Mouse (Mus musculus): ENCODE data around the gene Mdga1.

Mdga1 gene

GRCm38 (mm10) chr17:29841781-29842690, 127.9 kb downstream of the Mdga1 start:
- peak; percentile 44 to 60 for DNase-seq

DNA sequence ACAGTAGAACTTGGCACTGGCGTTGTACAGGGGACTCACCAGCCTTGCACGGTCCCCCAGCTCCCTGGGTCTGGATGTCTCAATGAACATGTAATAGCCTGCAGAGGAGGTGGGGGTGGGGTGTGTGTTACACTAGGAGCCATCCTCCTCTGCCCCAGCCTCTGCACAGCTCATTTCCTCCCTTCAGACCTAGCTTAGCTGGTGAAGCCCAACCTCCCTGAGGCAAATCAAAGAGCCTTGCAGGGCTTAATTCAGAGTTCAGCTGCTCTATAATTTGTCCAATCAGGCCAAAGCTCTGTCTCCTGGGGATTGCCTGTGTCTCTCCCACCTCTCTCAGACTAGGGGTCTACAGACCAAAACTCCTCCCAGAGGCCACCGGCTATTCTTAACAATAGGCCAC, 131.9 kb downstream of the Mdga1 start:
- no peak for DNase-seq

GRCm38 (mm10) chr17:29837441-29837840, 132.4 kb downstream of the Mdga1 start:
- DNase-seq, result no peak

DNA sequence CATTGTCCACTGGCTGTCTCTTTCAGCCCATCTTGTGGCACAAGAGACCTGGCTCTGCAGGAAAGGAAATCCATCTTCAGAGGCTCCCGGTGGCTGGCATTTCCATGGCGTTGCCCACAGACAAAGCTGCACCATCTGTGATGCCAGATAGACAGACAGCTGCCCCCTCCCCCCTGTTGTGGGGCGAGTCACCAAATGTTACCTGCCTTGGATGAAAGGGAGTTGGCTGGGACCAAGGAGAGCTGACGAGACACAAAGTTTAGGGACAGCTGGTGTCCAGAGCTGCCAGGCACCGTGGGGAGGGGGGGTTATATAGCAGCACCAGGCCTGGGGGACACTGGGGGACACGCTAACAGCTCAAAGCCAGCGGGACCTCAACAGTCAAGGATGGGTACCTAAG, 135.1 kb downstream of the Mdga1 start:
- no peak for DNase-seq

DNA sequence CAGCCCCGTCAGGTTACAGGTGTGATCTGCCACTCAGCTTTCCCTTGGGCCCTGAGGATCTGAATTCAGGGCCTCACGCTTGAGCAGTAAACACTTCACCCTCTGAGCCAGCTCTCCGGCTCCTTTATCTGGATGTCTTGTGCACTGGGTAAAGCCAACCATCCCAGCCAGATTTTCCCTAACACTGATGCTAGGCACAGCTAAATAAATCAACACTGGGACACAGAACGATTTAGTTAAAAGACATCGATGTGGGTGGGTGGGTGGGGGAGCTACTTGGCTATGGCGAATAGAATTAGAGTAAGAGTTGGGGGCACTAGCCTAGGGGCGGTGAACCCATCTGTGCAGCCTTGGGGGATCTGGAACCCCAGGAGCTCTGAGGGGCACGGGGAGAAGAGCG, 135.6 kb downstream of the Mdga1 start:
- DNase-seq, result no peak

GRCm38 (mm10) chr17:29831696-29832095, 138.2 kb downstream of the Mdga1 start:
- DNase-seq, result no peak

- no peak for DNase-seq
Observed at GRCm38 (mm10) chr17:29829136-29829535, 140.8 kb downstream of the Mdga1 start.

DNA sequence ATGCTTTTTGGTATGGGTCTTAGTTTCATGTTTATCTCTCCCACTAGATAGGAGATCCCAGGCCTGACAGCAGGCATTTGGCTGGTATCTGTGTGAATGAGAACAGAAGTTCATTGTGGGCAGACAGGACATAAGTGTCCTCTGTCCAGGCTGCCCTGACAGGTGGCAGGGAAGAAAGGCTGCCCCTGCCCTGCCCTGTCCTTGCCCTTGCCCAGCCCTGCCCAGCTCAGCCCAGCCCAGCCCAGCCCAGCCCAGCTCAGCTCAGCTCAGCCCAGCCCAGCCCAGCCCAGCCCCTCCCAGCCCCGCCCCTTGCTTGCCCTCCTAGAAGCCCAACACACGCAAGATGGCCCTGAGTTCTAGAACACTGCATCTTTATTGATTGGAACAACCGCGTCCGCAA, 142.3 kb downstream of the Mdga1 start:
- no peak for DNase-seq

DNA sequence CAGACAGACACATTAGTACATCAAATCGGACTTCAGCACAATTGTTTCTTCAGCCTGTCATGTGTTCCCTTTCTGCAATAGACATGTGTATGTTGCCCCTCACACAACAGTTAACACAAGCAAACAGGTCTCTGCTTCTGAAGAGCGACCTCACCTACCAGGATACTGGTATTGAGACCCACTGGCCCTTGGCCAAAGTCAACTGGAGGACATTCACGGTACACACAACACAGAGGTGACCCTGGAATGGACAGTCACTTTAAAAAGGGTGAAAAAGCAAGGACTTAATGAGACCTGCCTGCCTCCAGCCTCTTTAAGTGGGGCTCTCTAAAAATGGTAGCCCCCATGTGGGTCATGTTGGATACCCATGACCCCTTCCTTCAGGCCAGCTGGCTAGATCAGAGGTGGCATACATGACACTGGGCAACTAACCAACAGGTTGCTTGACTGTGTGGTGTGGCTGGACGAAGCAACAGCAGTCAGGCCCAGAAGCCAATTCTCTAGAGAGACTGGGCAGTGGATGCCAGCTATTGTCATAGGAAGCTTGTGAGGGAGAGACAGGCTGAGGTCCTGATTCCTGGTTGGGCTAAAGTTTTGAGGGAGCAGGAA, 145.3 kb downstream of the Mdga1 start:
- DNase-seq, result no peak

GRCm38 (mm10) chr17:29824208-29824509, 145.7 kb downstream of the Mdga1 start:
- DNase-seq, result no peak

DNA sequence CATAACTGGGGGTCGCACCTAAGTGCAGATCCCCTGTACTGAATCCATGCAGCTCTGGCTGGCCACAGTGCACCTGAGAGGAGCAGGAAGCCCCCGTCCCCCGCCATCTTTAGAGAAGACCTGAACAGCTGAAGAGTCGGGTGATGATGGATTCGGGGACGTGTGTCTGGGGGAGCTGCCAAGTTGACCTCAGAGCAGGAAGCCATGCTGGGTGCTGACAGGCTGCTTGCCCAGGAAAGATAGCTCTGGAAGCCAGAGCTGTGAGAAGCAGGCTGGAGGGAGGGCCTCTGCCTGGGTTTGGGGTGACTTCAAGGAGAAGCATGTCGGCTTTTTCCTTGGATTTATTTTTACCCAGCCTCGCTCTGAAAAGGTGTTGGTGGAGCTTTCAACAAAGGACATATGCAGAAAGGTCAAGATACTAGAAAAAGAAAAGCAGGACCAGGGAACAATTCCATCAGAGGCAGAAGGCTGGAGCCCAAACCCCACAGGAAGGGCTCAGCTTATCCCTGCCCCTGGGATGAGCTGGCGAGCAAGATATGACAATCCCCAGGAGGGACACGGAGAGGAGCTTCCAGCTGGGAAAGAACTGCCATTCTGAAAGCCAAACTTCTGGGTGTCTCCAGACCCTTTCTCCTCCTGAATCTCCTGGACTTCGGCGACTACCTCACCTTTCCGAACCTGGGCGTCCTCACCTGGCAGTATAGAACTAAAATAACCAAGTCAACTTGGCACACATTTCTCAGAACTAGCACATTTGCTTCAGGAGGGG, 146.3 kb downstream of the Mdga1 start:
- no peak for DNase-seq

- DNase-seq, result no peak
Observed at GRCm38 (mm10) chr17:29819608-29820007, 150.3 kb downstream of the Mdga1 start.

DNA sequence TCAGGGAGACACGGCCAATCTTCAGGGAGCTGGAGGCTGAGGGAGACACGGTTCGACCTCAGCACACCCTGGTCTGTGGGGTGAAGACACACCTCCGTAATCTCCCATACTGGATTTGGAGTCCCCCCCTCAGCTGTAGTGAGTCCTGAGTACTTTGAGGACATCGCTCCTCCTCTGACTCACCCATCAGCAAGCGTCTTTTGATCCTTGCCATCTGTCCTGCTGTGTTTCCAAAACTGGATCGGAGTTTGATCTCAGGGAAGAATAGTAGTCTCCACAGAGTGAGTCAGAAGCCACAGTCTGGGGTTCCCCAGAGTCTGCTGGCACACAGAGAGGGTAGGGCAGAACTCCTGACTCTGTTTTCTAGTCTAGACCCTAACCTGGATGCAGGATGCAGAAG, 150.9 kb downstream of the Mdga1 start:
- DNase-seq, result no peak

- no peak for DNase-seq
Observed at GRCm38 (mm10) chr17:29818264-29818945, 151.5 kb downstream of the Mdga1 start.

GRCm38 (mm10) chr17:29814758-29815157, 155.1 kb downstream of the Mdga1 start:
- DNase-seq, result no peak

DNA sequence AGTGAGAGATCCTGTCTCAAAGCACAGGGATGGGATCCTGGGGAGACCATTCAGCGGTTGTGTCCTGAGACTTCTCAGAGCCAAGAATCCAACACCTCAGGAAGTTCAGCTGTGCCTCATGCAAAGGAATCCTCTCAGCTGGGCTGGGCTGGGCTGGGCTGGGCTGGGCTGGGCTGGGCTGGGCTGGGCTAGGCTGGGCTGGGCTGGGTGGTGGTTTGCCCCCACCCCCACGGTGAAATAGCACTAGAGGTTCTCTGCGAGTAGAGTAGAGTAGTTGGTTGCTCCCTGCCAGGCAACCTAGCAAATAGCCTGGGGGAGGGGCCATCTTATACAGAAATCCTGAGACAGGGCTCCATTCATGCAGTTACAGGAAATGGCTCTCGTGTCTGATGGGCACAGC, 156.6 kb downstream of the Mdga1 start:
- no peak for DNase-seq

- peak; percentile 43 to 67 for DNase-seq
Observed at GRCm38 (mm10) chr17:29803545-29803944, 166.3 kb downstream of the Mdga1 start.

DNA sequence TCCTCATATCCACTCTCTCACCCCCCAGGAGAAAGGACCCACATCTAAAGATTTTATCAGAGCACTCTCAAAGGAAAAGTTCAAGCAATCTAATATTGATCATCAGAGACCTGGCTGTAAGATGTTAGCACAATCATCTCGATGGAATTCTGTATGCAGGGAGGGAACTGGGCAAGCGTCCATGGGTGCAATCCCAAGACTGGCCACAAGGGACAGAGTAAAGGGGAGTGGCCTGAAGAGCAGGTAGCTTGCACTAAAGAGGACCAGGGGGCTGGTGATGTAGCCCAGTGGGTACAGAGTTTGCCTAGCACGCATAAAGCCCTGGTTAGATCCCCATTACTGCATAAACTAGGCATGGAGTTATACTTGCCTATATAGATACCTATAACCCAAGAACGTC, 168.5 kb downstream of the Mdga1 start:
- DNase-seq, result peak; percentile 65 to 81

- no peak for DNase-seq
Observed at GRCm38 (mm10) chr17:29800096-29800455, 169.8 kb downstream of the Mdga1 start.

DNA sequence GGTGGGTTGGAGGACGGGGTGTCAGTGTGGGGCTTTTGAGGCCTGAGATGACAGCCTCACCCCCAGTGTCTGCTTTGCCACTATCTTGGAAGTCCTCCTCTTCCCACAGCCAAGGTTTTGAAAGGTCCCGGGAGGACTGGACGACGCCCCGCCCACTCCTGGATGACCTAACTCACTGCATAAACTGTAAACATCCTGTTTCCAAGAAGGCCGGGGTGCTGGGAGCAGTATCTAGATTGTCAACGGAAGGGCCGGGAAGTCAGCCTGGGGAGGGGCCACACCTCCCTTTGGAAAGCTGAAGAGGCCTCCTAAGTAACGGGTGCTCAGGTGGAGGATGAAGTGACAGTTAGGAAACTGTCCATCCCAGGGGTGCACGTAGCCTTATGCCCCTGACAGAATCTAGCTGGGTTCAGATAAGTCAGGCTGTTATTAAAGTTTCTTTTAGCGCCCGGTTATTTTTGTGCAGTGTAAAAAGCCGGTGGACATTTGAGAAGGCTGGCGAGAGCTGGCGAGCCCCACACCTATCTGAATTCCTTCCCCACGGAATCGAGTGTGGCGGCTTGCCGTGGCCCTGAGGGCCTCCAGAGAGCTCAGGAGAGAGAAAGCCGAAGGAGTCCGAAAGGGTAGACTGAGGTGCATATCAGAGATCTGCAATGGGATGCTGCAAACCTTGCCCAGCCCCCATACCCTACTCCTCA, 170.3 kb downstream of the Mdga1 start:
- DNase-seq, result no peak

GRCm38 (mm10) chr17:29798151-29798550, 171.7 kb downstream of the Mdga1 start:
- DNase-seq, result no peak

DNA sequence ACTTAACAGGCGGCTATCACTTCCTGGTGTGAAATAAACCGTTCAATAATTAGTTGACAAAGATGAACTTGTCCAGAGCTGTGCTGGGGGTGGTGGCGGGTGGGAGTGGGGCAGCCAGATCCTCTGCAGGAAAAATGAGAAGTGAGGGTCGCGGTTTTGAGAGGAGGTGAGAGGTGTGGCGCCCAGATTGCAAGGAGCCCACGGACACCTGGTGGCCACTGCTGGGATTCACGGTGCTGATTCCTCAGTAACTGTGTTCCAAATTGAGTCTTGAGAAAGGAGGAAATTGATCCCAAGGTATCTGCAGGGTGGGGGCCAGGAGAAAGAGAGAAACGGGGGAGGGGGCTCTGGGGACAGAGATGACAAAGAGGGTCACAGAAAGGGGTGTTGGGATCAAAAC, 173.1 kb downstream of the Mdga1 start:
- DNase-seq, result no peak

GRCm38 (mm10) chr17:29796086-29796485, 173.8 kb downstream of the Mdga1 start:
- DNase-seq, result peak; percentile 79 to 84
